22 mouse cellular contexts compared by ENCODE assay signal in genomic region chr9:61347011-61347410, GRCm38 (mm10). TPM values are rescaled to one million over a fixed set of nuclear protein-coding genes. Genes with fewer than 3 reads are reported as not detected.
A peak's percentile ranks its signal among the peaks of the same experiment; 100 is the strongest.
DNase-seq lines count a peak whose midpoint lies in the region; ATAC-seq and TF ChIP-seq lines count a peak whose summit lies in the region.
"Had no signal": no experiment of that assay in that cellular context is flagged by ENCODE, and none has a peak within 500 bp of the region (broad histone marks: within the 10 kb centered on the region; RNA-seq: fewer than 3 reads in every experiment).

No protein-coding gene starts in this region.

- DNase-seq in kidney, postnatal 10 days: peak; percentile 39
- peak; percentile 52 for DNase-seq in CH12.LX (ENCODE audit: extremely low read depth)
- DNase-seq in MN1 (ENCODE audit: low spot score): peak; percentile 60
- peak; percentile 67 for DNase-seq in liver, postnatal 0 days
- DNase-seq in ovary, adult 18-20 months (ENCODE audit: low spot score): no peak
- DNase-seq in urinary bladder, postnatal 14 days (ENCODE audit: low spot score): no peak
- DNase-seq: adrenal gland, postnatal 25 days; cerebellum, adult 11-12 months; cerebellum, postnatal 14 days; gastrocnemius, postnatal 10 days; kidney, adult 8-10 months; lung, postnatal 10 days; retina, postnatal 1 day; thymus, postnatal 25 days had no signal

- TF ChIP-seq POLR2A in CH12.LX (IDR thresholded peaks at IDR 0.05; ENCODE audit: low read depth, low read length): no peak

- H3K27me3 ChIP-seq in kidney, embryonic 15.5 days: peaks cover 60% of the 10 kb centered on the region
- H3K27me3 ChIP-seq in CH12.LX (replicated peaks): no peaks in the 10 kb centered on the region
- H3K27me3 ChIP-seq in liver, postnatal 0 days (ENCODE audit: insufficient read depth, low read length): no peaks in the 10 kb centered on the region

- in situ Hi-C loops in CH12.LX (cut with MboI; ENCODE audit: low pct_ligation_motif_present, low pct_unique_long_range_greater_than_20kb, low sequenced_read_pairs): no loop called here

- H3K4me2 ChIP-seq in kidney, embryonic 15.5 days: no peak overlapping the region
- H3K4me2 ChIP-seq in CH12.LX (ENCODE audit: insufficient read depth, low read depth, poor library complexity, severe bottlenecking): no peak overlapping the region
- no peak overlapping the region for H3K4me2 ChIP-seq in liver, postnatal 0 days (ENCODE audit: low read depth, low read length)
- H3K4me2 ChIP-seq: forebrain, embryonic 12.5 days; hindbrain, embryonic 12.5 days; limb, embryonic 12.5 days; liver, embryonic 15.5 days; midbrain, embryonic 15.5 days had no signal

- H3K36me3 ChIP-seq in kidney, embryonic 15.5 days: no peaks in the 10 kb centered on the region
- no peaks in the 10 kb centered on the region for H3K36me3 ChIP-seq in CH12.LX (replicated peaks in 1 of 2; ENCODE audit: control insufficient read depth in 1 of 2, insufficient read depth in 1 of 2, low read length in 1 of 2)
- no peaks in the 10 kb centered on the region for H3K36me3 ChIP-seq in liver, postnatal 0 days (replicated peaks; ENCODE audit: insufficient read depth, low read length)
- H3K36me3 ChIP-seq: forebrain, embryonic 12.5 days; hindbrain, embryonic 12.5 days; limb, embryonic 12.5 days; liver, embryonic 15.5 days; midbrain, embryonic 15.5 days had no signal

- no peak overlapping the region for H3K4me3 ChIP-seq in kidney, embryonic 15.5 days (replicated peaks)
- H3K4me3 ChIP-seq in CH12.LX (replicated peaks in 1 of 3; ENCODE audit: low read depth in 2 of 3, low read length in 2 of 3, poor library complexity in 1 of 3): no peak overlapping the region
- H3K4me3 ChIP-seq in liver, postnatal 0 days (ENCODE audit: low read depth, low read length): no peak overlapping the region
- H3K4me3 ChIP-seq: forebrain, embryonic 12.5 days; hindbrain, embryonic 12.5 days; limb, embryonic 12.5 days; liver, embryonic 15.5 days; megakaryocyte, embryonic 14.5 days; midbrain, embryonic 15.5 days had no signal

- TF ChIP-seq RAD21 in CH12.LX (IDR thresholded peaks at IDR 0.05; ENCODE audit: low read depth, low read length): no peak

- H3K27ac ChIP-seq in kidney, embryonic 15.5 days: no peak overlapping the region
- H3K27ac ChIP-seq in CH12.LX (ENCODE audit: insufficient read depth, low read depth): no peak overlapping the region
- no peak overlapping the region for H3K27ac ChIP-seq in liver, postnatal 0 days (ENCODE audit: low read depth)
- H3K27ac ChIP-seq: forebrain, embryonic 12.5 days; hindbrain, embryonic 12.5 days; limb, embryonic 12.5 days; liver, embryonic 15.5 days; midbrain, embryonic 15.5 days had no signal

- peaks cover 56% of the 10 kb centered on the region for H3K4me1 ChIP-seq in kidney, embryonic 15.5 days
- peaks cover 9 to 41% of the 10 kb centered on the region in 2 experiments for H3K4me1 ChIP-seq in CH12.LX (ENCODE audit: control insufficient read depth in 1 of 2, insufficient read depth in 2 of 2)
- peaks cover 35% of the 10 kb centered on the region for H3K4me1 ChIP-seq in liver, postnatal 0 days (ENCODE audit: insufficient read depth)

- 13% methylated on average over 7 of the region's 7 CpGs for WGBS in kidney, embryonic 15.5 days
- WGBS in liver, postnatal 0 days (ENCODE audit: insufficient replicate concordance): 21% methylated on average over 7 of the region's 7 CpGs

- dilution Hi-C loops in CH12.LX (cut with MboI; ENCODE audit: extremely low pct_ligation_motif_present, extremely low pct_unique_long_range_greater_than_20kb, low sequenced_read_pairs): no loop called here

- H3K9me3 ChIP-seq in kidney, embryonic 15.5 days (replicated peaks): no peaks in the 10 kb centered on the region
- H3K9me3 ChIP-seq in CH12.LX (replicated peaks; ENCODE audit: low read length): no peaks in the 10 kb centered on the region
- H3K9me3 ChIP-seq in liver, postnatal 0 days (ENCODE audit: low read length): no peaks in the 10 kb centered on the region
- H3K9me3 ChIP-seq: forebrain, embryonic 12.5 days; hindbrain, embryonic 12.5 days; limb, embryonic 12.5 days; liver, embryonic 15.5 days; megakaryocyte, embryonic 14.5 days; midbrain, embryonic 15.5 days had no signal

- ATAC-seq in kidney, embryonic 15.5 days (replicated peaks; ENCODE audit: low FRiP score): no peak
- ATAC-seq in liver, postnatal 0 days: peak; percentile 48; the same call in 1 of the 2 replicates
- ATAC-seq: CD4-positive, CD25-positive, alpha-beta regulatory T cell, adult 4 months; midbrain, embryonic 15.5 days had no signal

- no peak overlapping the region for H3K9ac ChIP-seq in kidney, embryonic 15.5 days
- no peak overlapping the region for H3K9ac ChIP-seq in CH12.LX (ENCODE audit: insufficient read depth, low read depth)
- no peak overlapping the region for H3K9ac ChIP-seq in liver, postnatal 0 days (replicated peaks)
- H3K9ac ChIP-seq: forebrain, embryonic 12.5 days; hindbrain, embryonic 12.5 days; limb, embryonic 12.5 days; liver, embryonic 15.5 days; midbrain, embryonic 15.5 days had no signal

- TF ChIP-seq EP300 in CH12.LX (IDR thresholded peaks at IDR 0.05; ENCODE audit: low read length): 0 out of 2 replicates have a peak, but pooled peaks have one; percentile 13
- no peak for TF ChIP-seq EP300 in liver, postnatal 0 days (IDR thresholded peaks at IDR 0.05; ENCODE audit: low read depth)

- no peak for TF ChIP-seq CTCF in CH12.LX (conservative IDR thresholded peaks at IDR 0.05 in 1 of 2, IDR thresholded peaks at IDR 0.05 in 1 of 2; ENCODE audit: low read depth in 2 of 2, low read length in 2 of 2)
- no peak for TF ChIP-seq CTCF in liver, postnatal 0 days (IDR thresholded peaks at IDR 0.05; ENCODE audit: low read depth)

- H3K79me2 ChIP-seq in CH12.LX (replicated peaks; ENCODE audit: control insufficient read depth, extremely low read depth, insufficient read depth, poor library complexity, severe bottlenecking): no peaks in the 10 kb centered on the region

TF ChIP-seq in CH12.LX, 34 proteins besides CTCF, POLR2A, EP300 and RAD21:
- TF ChIP-seq MAX (IDR thresholded peaks at IDR 0.05; ENCODE audit: low read length): no peak
- no peak for TF ChIP-seq KAT2A (IDR thresholded peaks at IDR 0.05; ENCODE audit: insufficient replicate concordance, low read length)
- TF ChIP-seq BHLHE40 (IDR thresholded peaks at IDR 0.05; ENCODE audit: low read depth, low read length): peak; percentile 29; the same call in 1 of the 2 replicates
- TF ChIP-seq USF2 (conservative IDR thresholded peaks at IDR 0.05; ENCODE audit: low read depth, low read length): no peak
- no peak for TF ChIP-seq MXI1 (IDR thresholded peaks at IDR 0.05; ENCODE audit: low read depth, low read length)
- 0 out of 2 replicates have a peak, but pooled peaks have one; percentile 11 for TF ChIP-seq ETS1 (conservative IDR thresholded peaks at IDR 0.05; ENCODE audit: low read depth, low read length)

RNA-seq across cellular contexts. Expression of gene Tle3, which starts 25.2 kb away (rescaled TPM):
- 26.1 and 30.9 TPM in 2 replicates for polyA plus RNA-seq in kidney, embryonic 15.5 days (2015; fragmentation: Nextera tagmentation; extraction: Ambion mirVana)
- total RNA-seq in CH12.LX (2012; rRNA removed) (17.2 and 22.8 TPM in 2 replicates), CH12.LX (2014; rRNA removed) (8.1 and 8.4 TPM in 2 replicates)
- polyA plus RNA-seq in CH12.LX (2012; ENCODE audit: insufficient read length, low read depth): 26.0 and 29.1 TPM in 2 replicates
- 3.2 and 3.6 TPM in 2 replicates for polyA plus RNA-seq in liver, postnatal 0 days (2015; fragmentation: Nextera tagmentation; extraction: Ambion mirVana)

Comparison
In these comparisons a context has a peak if more than half of its experiments do, and no peak if none do; other contexts are left out.
1. DNase-seq: peak in kidney, postnatal 10 days (single experiment), CH12.LX (single experiment), MN1 (single experiment) and liver, postnatal 0 days (single experiment); none in ovary, adult 18-20 months (single experiment) and urinary bladder, postnatal 14 days (single experiment).